Mouse (Mus musculus): ENCODE measurements around the gene Tmem177. TPM values are rescaled to one million over a fixed set of nuclear protein-coding genes. Genes with fewer than 3 reads are reported as not detected.

The Tmem177 gene
- polyA plus RNA-seq, 1 experiment: 8.4 TPM

- Histone ChIP-seq H3K27me3 (ENCODE audit: control insufficient read depth, insufficient read depth, insufficient read length) (no peaks in the 10 kb centered on the region), H3K4me2 (ENCODE audit: low read depth) (peak overlapping the region; percentile 30), H3ac (ENCODE audit: control insufficient read depth, insufficient read length) (no peak overlapping the region)
These were observed 26.7 kb downstream of the Tmem177 start for GRCm38 (mm10) chr1:119886320-119886719.

DNA sequence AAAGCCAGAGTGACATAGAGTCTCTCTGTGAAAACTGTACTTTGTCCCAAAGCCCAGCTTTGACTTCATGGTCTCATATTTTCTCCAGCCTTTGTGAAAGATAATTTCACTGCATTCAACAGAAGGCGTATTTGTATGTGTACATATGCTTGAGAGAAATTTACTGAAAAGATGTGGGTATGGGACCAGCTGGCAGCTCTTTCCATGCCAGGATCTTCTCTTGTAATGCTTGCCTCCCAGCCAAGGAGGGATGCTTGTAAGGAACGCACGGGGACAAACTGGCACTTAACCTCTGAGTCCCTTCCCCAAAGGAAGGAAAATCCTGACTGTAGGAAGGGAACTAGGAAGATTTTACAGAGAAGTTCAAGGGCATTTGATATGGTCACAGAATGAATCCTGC lies 28.7 kb downstream of the Tmem177 start:
- TF ChIP-seq CEBPB (IDR thresholded peaks at IDR 0.05; ENCODE audit: insufficient read depth, poor library complexity, severe bottlenecking) (no peak), TCF3 (IDR thresholded peaks at IDR 0.05; ENCODE audit: insufficient read length, low read depth) (no peak), MAX (IDR thresholded peaks at IDR 0.05; ENCODE audit: low read depth) (no peak), USF1 (IDR thresholded peaks at IDR 0.05; ENCODE audit: low read depth) (no peak), SRF (IDR thresholded peaks at IDR 0.05; ENCODE audit: control insufficient read depth, insufficient read length, low read depth) (no peak), POLR2A (IDR thresholded peaks at IDR 0.05; ENCODE audit: insufficient read length, low read depth) (no peak), MYOD1 (IDR thresholded peaks at IDR 0.05; ENCODE audit: control insufficient read depth in 1 of 3, insufficient read length in 2 of 3, low read depth in 2 of 3) (no peak), TCF12 (IDR thresholded peaks at IDR 0.05; ENCODE audit: insufficient read depth, poor library complexity, severe bottlenecking) (no peak), REST (IDR thresholded peaks at IDR 0.05; ENCODE audit: insufficient read depth, insufficient read length) (no peak), MYOG (IDR thresholded peaks at IDR 0.05; ENCODE audit: control insufficient read depth in 1 of 3, insufficient read depth in 1 of 3, insufficient read length in 2 of 3, low read depth in 2 of 3) (no peak), E2F4 (IDR thresholded peaks at IDR 0.05; ENCODE audit: insufficient read depth) (no peak), POLR2AphosphoS2 (IDR thresholded peaks at IDR 0.05; ENCODE audit: insufficient read length, low read depth) (no peak)
- H3K4me3 ChIP-seq: no peak overlapping the region
- H3K27me3 ChIP-seq (ENCODE audit: control insufficient read depth, insufficient read depth, insufficient read length): no peaks in the 10 kb centered on the region
- no peaks in the 10 kb centered on the region for H3K79me2 ChIP-seq (ENCODE audit: control insufficient read depth, insufficient read depth)
- H3ac ChIP-seq (ENCODE audit: control insufficient read depth, insufficient read length): no peak overlapping the region
- H3K36me3 ChIP-seq (ENCODE audit: control insufficient read depth, insufficient read depth): no peaks in the 10 kb centered on the region
- H3K4me2 ChIP-seq (ENCODE audit: low read depth): no peak overlapping the region

More at GRCm38 (mm10) chr1:119886320-119886719, 26.7 kb downstream of the Tmem177 start:
- Histone ChIP-seq H3K36me3 (ENCODE audit: control insufficient read depth, insufficient read depth) (no peaks in the 10 kb centered on the region), H3K4me3 (no peak overlapping the region), H3K79me2 (ENCODE audit: control insufficient read depth, insufficient read depth) (no peaks in the 10 kb centered on the region)
- no peak for TF ChIP-seq POLR2A (IDR thresholded peaks at IDR 0.05; ENCODE audit: insufficient read length, low read depth)
- no peak for TF ChIP-seq E2F4 (IDR thresholded peaks at IDR 0.05; ENCODE audit: insufficient read depth)
- no peak for TF ChIP-seq CEBPB (IDR thresholded peaks at IDR 0.05; ENCODE audit: insufficient read depth, poor library complexity, severe bottlenecking)
- TF ChIP-seq SRF (IDR thresholded peaks at IDR 0.05; ENCODE audit: control insufficient read depth, insufficient read length, low read depth): no peak
- no peak for TF ChIP-seq MYOG (IDR thresholded peaks at IDR 0.05; ENCODE audit: control insufficient read depth in 1 of 3, insufficient read depth in 1 of 3, insufficient read length in 2 of 3, low read depth in 2 of 3)
- TF ChIP-seq TCF3 (IDR thresholded peaks at IDR 0.05; ENCODE audit: insufficient read length, low read depth): no peak
- TF ChIP-seq USF1 (IDR thresholded peaks at IDR 0.05; ENCODE audit: low read depth): no peak
- TF ChIP-seq MYOD1 (IDR thresholded peaks at IDR 0.05; ENCODE audit: control insufficient read depth in 1 of 3, insufficient read length in 2 of 3, low read depth in 2 of 3): no peak
- no peak for TF ChIP-seq REST (IDR thresholded peaks at IDR 0.05; ENCODE audit: insufficient read depth, insufficient read length)
- TF ChIP-seq TCF12 (IDR thresholded peaks at IDR 0.05; ENCODE audit: insufficient read depth, poor library complexity, severe bottlenecking): no peak
- no peak for TF ChIP-seq POLR2AphosphoS2 (IDR thresholded peaks at IDR 0.05; ENCODE audit: insufficient read length, low read depth)
- TF ChIP-seq MAX (IDR thresholded peaks at IDR 0.05; ENCODE audit: low read depth): no peak

DNA sequence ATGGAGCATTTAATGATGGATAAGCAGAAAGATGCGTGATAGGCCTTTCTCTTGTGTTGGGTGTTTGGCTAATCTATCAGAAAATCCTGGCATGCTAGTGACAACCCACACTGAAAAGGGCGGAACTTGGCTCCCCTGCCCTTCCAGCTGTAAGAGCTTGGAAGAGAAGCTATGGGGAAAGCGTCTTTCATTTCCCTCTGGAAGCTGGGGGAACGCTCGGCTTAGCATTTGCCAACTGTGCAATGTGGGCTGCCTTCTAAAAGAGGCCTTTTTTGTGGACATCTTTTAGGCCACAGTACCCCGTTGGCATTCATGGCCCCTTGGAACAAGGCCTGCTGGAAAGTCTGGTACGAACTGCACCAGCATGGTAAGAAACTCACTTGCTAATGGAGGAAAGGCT lies 34.1 kb downstream of the Tmem177 start:
- H3K4me2 ChIP-seq (ENCODE audit: low read depth): peak overlapping the region; percentile 44
- no peak for TF ChIP-seq POLR2AphosphoS2 (IDR thresholded peaks at IDR 0.05; ENCODE audit: insufficient read length, low read depth)
- TF ChIP-seq MYOD1 (IDR thresholded peaks at IDR 0.05; ENCODE audit: control insufficient read depth in 1 of 3, insufficient read length in 2 of 3, low read depth in 2 of 3): no peak
- TF ChIP-seq USF1 (IDR thresholded peaks at IDR 0.05; ENCODE audit: low read depth): no peak
- no peak for TF ChIP-seq TCF3 (IDR thresholded peaks at IDR 0.05; ENCODE audit: insufficient read length, low read depth)
- TF ChIP-seq REST (IDR thresholded peaks at IDR 0.05; ENCODE audit: insufficient read depth, insufficient read length): no peak
- no peak for TF ChIP-seq MYOG (IDR thresholded peaks at IDR 0.05; ENCODE audit: control insufficient read depth in 1 of 3, insufficient read depth in 1 of 3, insufficient read length in 2 of 3, low read depth in 2 of 3)
- no peak for TF ChIP-seq SRF (IDR thresholded peaks at IDR 0.05; ENCODE audit: control insufficient read depth, insufficient read length, low read depth)
- TF ChIP-seq CEBPB (IDR thresholded peaks at IDR 0.05; ENCODE audit: insufficient read depth, poor library complexity, severe bottlenecking): no peak
- TF ChIP-seq POLR2A (IDR thresholded peaks at IDR 0.05; ENCODE audit: insufficient read length, low read depth): no peak
- no peak for TF ChIP-seq E2F4 (IDR thresholded peaks at IDR 0.05; ENCODE audit: insufficient read depth)
- no peak for TF ChIP-seq TCF12 (IDR thresholded peaks at IDR 0.05; ENCODE audit: insufficient read depth, poor library complexity, severe bottlenecking)
- no peak for TF ChIP-seq MAX (IDR thresholded peaks at IDR 0.05; ENCODE audit: low read depth)
- H3ac ChIP-seq (ENCODE audit: control insufficient read depth, insufficient read length): no peak overlapping the region
- no peaks in the 10 kb centered on the region for H3K79me2 ChIP-seq (ENCODE audit: control insufficient read depth, insufficient read depth)
- H3K27me3 ChIP-seq (ENCODE audit: control insufficient read depth, insufficient read depth, insufficient read length): no peaks in the 10 kb centered on the region
- H3K4me3 ChIP-seq: no peak overlapping the region
- H3K36me3 ChIP-seq (ENCODE audit: control insufficient read depth, insufficient read depth): no peaks in the 10 kb centered on the region

- Histone ChIP-seq H3K4me3 (no peak overlapping the region), H3K4me2 (ENCODE audit: low read depth) (no peak overlapping the region), H3K79me2 (ENCODE audit: control insufficient read depth, insufficient read depth) (no peaks in the 10 kb centered on the region), H3ac (ENCODE audit: control insufficient read depth, insufficient read length) (no peak overlapping the region), H3K27me3 (ENCODE audit: control insufficient read depth, insufficient read depth, insufficient read length) (no peaks in the 10 kb centered on the region), H3K36me3 (ENCODE audit: control insufficient read depth, insufficient read depth) (no peaks in the 10 kb centered on the region)
- TF ChIP-seq USF1 (IDR thresholded peaks at IDR 0.05; ENCODE audit: low read depth) (no peak), MYOD1 (IDR thresholded peaks at IDR 0.05; ENCODE audit: control insufficient read depth in 1 of 3, insufficient read length in 2 of 3, low read depth in 2 of 3) (no peak), MYOG (IDR thresholded peaks at IDR 0.05; ENCODE audit: control insufficient read depth in 1 of 3, insufficient read depth in 1 of 3, insufficient read length in 2 of 3, low read depth in 2 of 3) (no peak), TCF12 (IDR thresholded peaks at IDR 0.05; ENCODE audit: insufficient read depth, poor library complexity, severe bottlenecking) (no peak), CEBPB (IDR thresholded peaks at IDR 0.05; ENCODE audit: insufficient read depth, poor library complexity, severe bottlenecking) (no peak), MAX (IDR thresholded peaks at IDR 0.05; ENCODE audit: low read depth) (no peak), SRF (IDR thresholded peaks at IDR 0.05; ENCODE audit: control insufficient read depth, insufficient read length, low read depth) (no peak), REST (IDR thresholded peaks at IDR 0.05; ENCODE audit: insufficient read depth, insufficient read length) (no peak), E2F4 (IDR thresholded peaks at IDR 0.05; ENCODE audit: insufficient read depth) (no peak), TCF3 (IDR thresholded peaks at IDR 0.05; ENCODE audit: insufficient read length, low read depth) (no peak), POLR2AphosphoS2 (IDR thresholded peaks at IDR 0.05; ENCODE audit: insufficient read length, low read depth) (no peak), POLR2A (IDR thresholded peaks at IDR 0.05; ENCODE audit: insufficient read length, low read depth) (no peak)
These were observed 35.5 kb downstream of the Tmem177 start for GRCm38 (mm10) chr1:119877469-119877868.

All from myocyte (in vitro differentiated cells).